Mouse (Mus musculus) heart, postnatal 0 days (tissue): Measurements from ENCODE around the gene Pdzd2. TPM values are rescaled to one million over a fixed set of nuclear protein-coding genes. Genes with fewer than 3 reads are reported as not detected.

Experiments
- ATAC-seq: fragments of 200-750 bp; cut with Nextera tagmentation; 2 replicates; pipeline ENCODE4 v1.8.0; 2017; ENCODE audit warnings: low read depth, moderate number of reproducible peaks, moderate library complexity; ENCODE audit not compliant: insufficient read depth
- DNase-seq: peaks from one replicate; pipeline ENCODE4 v3.0.0-alpha.2; 2016; ENCODE audit warnings: low spot score
- H3K27ac ChIP-seq: fragments of 300-500 bp; sonication (generic); 2 replicates; pipeline ENCODE4 v1.5.1; 2014; ENCODE audit warnings: low read depth, mild to moderate bottlenecking
- H3K27me3 ChIP-seq: fragments of 300-500 bp; sonication (generic); 2 replicates; pipeline ENCODE4 v1.6.1; 2014; ENCODE audit warnings: low read length, mixed read lengths; ENCODE audit not compliant: control insufficient read depth, insufficient read depth
- H3K36me3 ChIP-seq: fragments of 300-500 bp; sonication (generic); replicated peaks from 2 replicates; pipeline ENCODE4 v1.6.1; 2014; ENCODE audit warnings: low read length, mixed read lengths; ENCODE audit not compliant: control insufficient read depth, insufficient read depth
- H3K4me1 ChIP-seq: fragments of 300-500 bp; sonication (generic); 2 replicates; pipeline ENCODE4 v1.6.1; 2014; ENCODE audit warnings: antibody characterized with exemption; ENCODE audit not compliant: control insufficient read depth, insufficient read depth
- H3K4me2 ChIP-seq: fragments of 300-500 bp; sonication (generic); 2 replicates; pipeline ENCODE4 v1.6.1; 2014; ENCODE audit warnings: low read depth, mild to moderate bottlenecking, low read length, moderate library complexity
- H3K4me3 ChIP-seq: fragments of 300-500 bp; sonication (generic); 2 replicates; pipeline ENCODE4 v1.5.1; 2014; ENCODE audit warnings: low read depth, low read length
- H3K9ac ChIP-seq: fragments of 300-500 bp; sonication (generic); replicated peaks from 2 replicates; pipeline ENCODE4 v1.6.1; 2014; ENCODE audit warnings: low read depth, low read length, mixed read lengths
- H3K9me3 ChIP-seq: fragments of 300-500 bp; sonication (generic); replicated peaks from 2 replicates; pipeline ENCODE4 v1.6.1; 2016; ENCODE audit warnings: low read length; ENCODE audit not compliant: control insufficient read depth
- CTCF ChIP-seq: IDR thresholded peaks from 2 replicates; pipeline ENCODE4 v1.5.1; 2016; ENCODE audit warnings: antibody characterized with exemption, control low read depth, low read depth
- EP300 ChIP-seq: IDR thresholded peaks from 2 replicates; pipeline ENCODE4 v1.6.1; 2016; ENCODE audit warnings: antibody characterized with exemption, low read depth
- WGBS: fragments of 180-500 bp; shearing (Covaris S2); extraction: QIAGEN DNeasy Blood & Tissue Kit; methylation state at CpG from one replicate; pipeline ENCODE4 v1.1.7; 2014; 5-methylcytosine and 5-hydroxymethylcytosine counted together
- microRNA-seq: library from miRNA; unstranded; fragments of <30 nt; microRNA quantifications from one replicate; pipeline ENCODE4, GENCODE M21; 2016
- polyA plus RNA-seq: library from polyadenylated mRNA; unstranded; fragments of >200 nt; fragmentation: Nextera tagmentation; extraction: Ambion mirVana; gene quantifications from 2 replicates; pipeline ENCODE4 v1.2.1, GENCODE M21; 2015
- total RNA-seq: library from RNA; depleted of rRNA; stranded (reverse); fragments of >200 nt; gene quantifications from 2 replicates; pipeline ENCODE4 v1.2.3, GENCODE M21; 2014; ENCODE audit warnings: low replicate concordance; rRNA removed

The Pdzd2 gene
- total and polyA plus RNA-seq, 2 experiments from 2014 or later, result 36.1 to 86.0 TPM

DNA sequence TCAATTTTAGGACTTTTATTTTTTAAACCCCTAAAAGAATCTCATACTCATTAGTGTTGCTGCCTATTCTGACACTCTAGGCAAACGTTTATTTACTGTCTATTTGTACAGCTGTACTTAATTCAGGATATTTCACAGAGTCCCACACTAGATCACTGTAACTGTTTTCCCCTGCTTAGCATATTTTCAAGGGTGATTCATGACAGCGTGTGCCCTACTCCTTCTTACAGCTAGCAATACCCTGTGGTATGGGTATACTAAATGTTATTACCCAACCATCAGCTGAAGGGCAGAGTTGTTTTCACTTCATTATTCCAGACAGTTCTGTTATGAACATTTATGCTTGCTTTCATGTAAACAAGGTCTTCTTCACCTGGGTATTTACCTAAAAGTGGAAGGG, 423.7 kb downstream of the Pdzd2 start:
- H3K9me3 ChIP-seq, result no peaks in the 10 kb centered on the region
- no peak overlapping the region for H3K27ac ChIP-seq
- no peaks in the 10 kb centered on the region for H3K36me3 ChIP-seq
- H3K27me3 ChIP-seq, result no peaks in the 10 kb centered on the region
- no peak overlapping the region for H3K4me3 ChIP-seq
- TF ChIP-seq EP300, result no peak
- no peak for TF ChIP-seq CTCF
- no peak overlapping the region for H3K4me2 ChIP-seq
- 54% methylated on average over 2 of the region's 2 CpGs for WGBS
- DNase-seq (no peak), ATAC-seq (no peak)
- H3K4me1 ChIP-seq, result no peaks in the 10 kb centered on the region
- H3K9ac ChIP-seq, result no peak overlapping the region

- TF ChIP-seq EP300, result no peak
- no peak for TF ChIP-seq CTCF
- H3K9me3 ChIP-seq, result no peaks in the 10 kb centered on the region
- no peak overlapping the region for H3K4me2 ChIP-seq
- H3K27ac ChIP-seq, result no peak overlapping the region
- no peak overlapping the region for H3K4me3 ChIP-seq
- H3K4me1 ChIP-seq, result no peaks in the 10 kb centered on the region
- DNase-seq, result no peak
- no peaks in the 10 kb centered on the region for H3K36me3 ChIP-seq
- WGBS, result 79% methylated on average over 5 of the region's 5 CpGs
- no peak overlapping the region for H3K9ac ChIP-seq
- ATAC-seq, result no peak
- no peaks in the 10 kb centered on the region for H3K27me3 ChIP-seq
These were observed 425.1 kb downstream of the Pdzd2 start for GRCm38 (mm10) chr15:12314584-12314983.

- 23% methylated on average over 1 of the region's 1 CpGs for WGBS
- ATAC-seq, result no peak
- Histone ChIP-seq H3K27me3 (no peaks in the 10 kb centered on the region), H3K4me2 (no peak overlapping the region), H3K4me1 (no peaks in the 10 kb centered on the region), H3K36me3 (no peaks in the 10 kb centered on the region), H3K27ac (no peak overlapping the region), H3K9ac (no peak overlapping the region), H3K4me3 (no peak overlapping the region), H3K9me3 (no peaks in the 10 kb centered on the region)
- no peak for TF ChIP-seq EP300
- TF ChIP-seq CTCF, result no peak
- DNase-seq, result no peak
These were observed 426.5 kb downstream of the Pdzd2 start for GRCm38 (mm10) chr15:12313255-12313654.

GRCm38 (mm10) chr15:12311465-12311864, 428.3 kb downstream of the Pdzd2 start:
- H3K9ac ChIP-seq, result no peak overlapping the region

DNA sequence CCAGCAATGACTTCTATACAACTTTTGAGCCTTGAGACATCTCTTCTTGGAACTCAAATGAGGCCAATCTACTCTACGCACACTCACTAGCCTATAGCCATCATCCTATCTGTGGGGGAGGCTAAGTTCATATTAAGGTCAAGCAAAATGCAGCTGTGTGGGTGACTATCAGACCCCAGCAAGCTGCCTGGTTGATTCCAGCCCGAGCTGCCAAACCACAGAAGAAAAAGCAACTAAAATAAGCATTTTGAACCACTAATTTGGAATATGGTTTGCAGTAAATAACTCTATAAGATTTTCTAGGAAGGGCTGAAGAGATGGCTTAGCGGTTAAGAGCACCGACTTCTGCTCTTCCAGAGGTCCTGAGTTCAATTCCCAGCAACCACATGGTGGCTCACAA, 429.0 kb downstream of the Pdzd2 start:
- Histone ChIP-seq H3K4me1 (peaks cover 8% of the 10 kb centered on the region; the same call in 1 of the 2 replicates), H3K27me3 (no peaks in the 10 kb centered on the region), H3K9me3 (no peaks in the 10 kb centered on the region), H3K27ac (no peak overlapping the region), H3K4me3 (no peak overlapping the region), H3K36me3 (no peaks in the 10 kb centered on the region), H3K4me2 (no peak overlapping the region), H3K9ac (no peak overlapping the region)
- 75% methylated on average over 4 of the region's 4 CpGs for WGBS
- no peak for ATAC-seq
- TF ChIP-seq CTCF (no peak), EP300 (no peak)
- no peak for DNase-seq

More at GRCm38 (mm10) chr15:12311465-12311864, 428.3 kb downstream of the Pdzd2 start:
- no peak overlapping the region for H3K4me2 ChIP-seq
- no peaks in the 10 kb centered on the region for H3K36me3 ChIP-seq
- H3K9me3 ChIP-seq, result no peaks in the 10 kb centered on the region
- DNase-seq (no peak), ATAC-seq (no peak)
- H3K27me3 ChIP-seq, result no peaks in the 10 kb centered on the region
- 79% methylated on average over 7 of the region's 7 CpGs for WGBS
- peaks cover 4% of the 10 kb centered on the region; the same call in 1 of the 2 replicates for H3K4me1 ChIP-seq
- TF ChIP-seq CTCF, result no peak
- no peak for TF ChIP-seq EP300
- H3K27ac ChIP-seq, result no peak overlapping the region
- no peak overlapping the region for H3K4me3 ChIP-seq

Small RNAs within 50 kb of the gene (microRNA-seq; reads per million reads assigned to microRNA genes)
- gene Gm24135, result not detected
- gene Gm24302, result not detected

Other genes with a start within 250 kb of the Pdzd2 start
- 9.5 and 13.0 TPM in 2 replicates for gene 6030458C11Rik, start 84.7 kb upstream of the Pdzd2 start, total RNA-seq
- 15.8 and 16.1 TPM in 2 replicates for gene 6030458C11Rik, start 84.7 kb upstream of the Pdzd2 start, polyA plus RNA-seq
- 10.1 and 12.5 TPM in 2 replicates for gene Drosha, start 84.9 kb upstream of the Pdzd2 start, total RNA-seq
- gene Drosha, start 84.9 kb upstream of the Pdzd2 start, polyA plus RNA-seq, result 11.9 and 12.4 TPM in 2 replicates